Mouse (Mus musculus): ENCODE results near the gene Znrf4. TPM values are rescaled to one million over a fixed set of nuclear protein-coding genes. Genes with fewer than 3 reads are reported as not detected.

Gene Znrf4
- polyA plus RNA-seq, 1 experiment from 2014 or later: not detected

DNA sequence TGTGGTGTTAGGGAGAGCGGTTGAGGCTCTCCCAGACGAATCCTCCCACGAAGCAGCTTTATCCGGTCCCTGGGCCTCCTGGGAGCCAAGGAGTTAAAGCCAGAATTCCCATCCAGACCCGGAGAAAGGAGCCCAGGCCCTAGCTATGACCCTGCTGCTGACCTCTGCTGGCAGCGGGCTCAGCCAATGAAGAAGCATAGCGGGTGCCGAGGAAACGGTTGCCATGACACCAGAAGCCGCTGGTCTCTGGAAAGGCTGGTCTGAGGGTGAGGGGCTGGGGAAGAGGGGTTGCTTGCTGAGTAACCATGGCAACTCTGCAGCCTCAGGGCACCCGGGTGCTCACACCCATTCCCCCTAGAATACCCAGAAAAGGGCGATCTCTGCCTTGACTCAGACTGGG is 24.2 kb downstream of the Znrf4 start:
- ATAC-seq (replicated peaks; ENCODE audit: low FRiP score, low read depth): no peak
- Histone ChIP-seq H3K4me1 (replicated peaks; ENCODE audit: insufficient read depth, low read length) (no peaks in the 10 kb centered on the region), H3K4me3 (replicated peaks; ENCODE audit: low read depth, low read length) (no peak overlapping the region), H3K9me3 (replicated peaks; ENCODE audit: low read length) (no peaks in the 10 kb centered on the region), H3K27me3 (ENCODE audit: insufficient read depth, low read length) (no peaks in the 10 kb centered on the region), H3K27ac (no peak overlapping the region), H3K9ac (ENCODE audit: low read depth, low read length) (no peak overlapping the region), H3K36me3 (ENCODE audit: insufficient read depth, low read length) (no peaks in the 10 kb centered on the region), H3K4me2 (ENCODE audit: low read length) (no peak overlapping the region)
- no peak for TF ChIP-seq CTCF (IDR thresholded peaks at IDR 0.05; ENCODE audit: low read depth)
- DNase-seq (ENCODE audit: low spot score): no peak
- 10% methylated on average over 12 of the region's 12 CpGs for WGBS

DNA sequence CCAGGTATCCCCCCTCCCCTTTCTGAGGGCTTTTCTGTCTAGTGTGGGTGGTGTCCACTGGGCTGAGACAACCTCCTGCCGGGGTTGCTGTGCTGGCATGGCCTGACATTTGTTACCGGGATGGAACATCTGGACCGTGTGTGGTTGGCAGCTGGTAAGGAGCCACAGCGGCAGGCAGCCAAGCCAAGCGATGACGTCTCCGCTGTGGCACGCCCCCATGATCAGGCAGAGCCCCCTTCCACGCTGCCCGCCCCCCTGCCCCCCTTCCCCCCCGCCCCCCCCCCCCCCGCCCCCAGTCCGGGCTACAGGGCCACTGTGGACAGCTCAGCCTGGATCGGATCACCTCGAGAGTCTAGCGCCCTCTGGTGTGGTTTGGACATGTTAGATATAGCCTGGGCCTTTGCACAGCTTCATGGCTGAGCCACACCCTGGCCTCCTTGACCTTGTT is 24.8 kb downstream of the Znrf4 start:
- H3K9me3 ChIP-seq (replicated peaks; ENCODE audit: low read length): no peaks in the 10 kb centered on the region
- no peak overlapping the region for H3K9ac ChIP-seq (ENCODE audit: low read depth, low read length)
- no peaks in the 10 kb centered on the region for H3K4me1 ChIP-seq (replicated peaks; ENCODE audit: insufficient read depth, low read length)
- no peaks in the 10 kb centered on the region for H3K27me3 ChIP-seq (ENCODE audit: insufficient read depth, low read length)
- peak; percentile 76 for ATAC-seq (replicated peaks; ENCODE audit: low FRiP score, low read depth)
- under 1% methylated on average over 10 of the region's 16 CpGs for WGBS
- TF ChIP-seq CTCF (IDR thresholded peaks at IDR 0.05; ENCODE audit: low read depth): peak; percentile 54; the same call in 1 of the 2 replicates
- H3K4me2 ChIP-seq (ENCODE audit: low read length): no peak overlapping the region
- no peak overlapping the region for H3K27ac ChIP-seq
- peak; percentile 77 for DNase-seq (ENCODE audit: low spot score)
- H3K4me3 ChIP-seq (replicated peaks; ENCODE audit: low read depth, low read length): no peak overlapping the region
- H3K36me3 ChIP-seq (ENCODE audit: insufficient read depth, low read length): no peaks in the 10 kb centered on the region

- no peak overlapping the region for H3K4me3 ChIP-seq (replicated peaks; ENCODE audit: low read depth, low read length)
- no peaks in the 10 kb centered on the region for H3K4me1 ChIP-seq (replicated peaks; ENCODE audit: insufficient read depth, low read length)
- no peak for TF ChIP-seq CTCF (IDR thresholded peaks at IDR 0.05; ENCODE audit: low read depth)
- H3K9me3 ChIP-seq (replicated peaks; ENCODE audit: low read length): no peaks in the 10 kb centered on the region
- H3K4me2 ChIP-seq (ENCODE audit: low read length): no peak overlapping the region
- 90% methylated on average over 9 of the region's 9 CpGs for WGBS
- no peak overlapping the region for H3K9ac ChIP-seq (ENCODE audit: low read depth, low read length)
- ATAC-seq (replicated peaks; ENCODE audit: low FRiP score, low read depth) (no peak), DNase-seq (ENCODE audit: low spot score) (no peak)
- H3K36me3 ChIP-seq (ENCODE audit: insufficient read depth, low read length): no peaks in the 10 kb centered on the region
- H3K27me3 ChIP-seq (ENCODE audit: insufficient read depth, low read length): no peaks in the 10 kb centered on the region
- H3K27ac ChIP-seq: no peak overlapping the region
Observed at GRCm38 (mm10) chr17:56485926-56486325, 26.3 kb downstream of the Znrf4 start.

DNA sequence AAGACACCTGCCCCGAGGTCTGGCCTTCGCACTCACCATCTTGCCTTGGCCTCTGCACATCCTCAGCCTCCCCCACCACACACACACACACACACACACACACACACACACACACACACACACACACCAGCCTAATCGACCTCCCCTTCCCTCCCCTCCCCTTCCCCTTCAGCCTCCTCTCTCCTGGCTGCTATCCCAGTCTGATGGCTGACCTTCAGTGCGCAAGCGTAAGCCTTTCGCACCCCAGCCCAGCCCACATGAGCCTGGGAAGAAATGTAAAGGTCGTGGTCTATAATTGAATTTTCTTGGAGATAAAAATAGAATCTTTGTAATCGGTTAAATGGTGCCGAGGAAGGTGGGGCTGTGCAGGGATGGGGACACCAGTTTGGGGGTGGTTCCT is 27.1 kb downstream of the Znrf4 start:
- no peaks in the 10 kb centered on the region for H3K9me3 ChIP-seq (replicated peaks; ENCODE audit: low read length)
- no peak overlapping the region for H3K4me3 ChIP-seq (replicated peaks; ENCODE audit: low read depth, low read length)
- no peaks in the 10 kb centered on the region for H3K4me1 ChIP-seq (replicated peaks; ENCODE audit: insufficient read depth, low read length)
- H3K9ac ChIP-seq (ENCODE audit: low read depth, low read length): no peak overlapping the region
- WGBS: 61% methylated on average over 9 of the region's 9 CpGs
- H3K36me3 ChIP-seq (ENCODE audit: insufficient read depth, low read length): no peaks in the 10 kb centered on the region
- H3K27ac ChIP-seq: no peak overlapping the region
- no peak for TF ChIP-seq CTCF (IDR thresholded peaks at IDR 0.05; ENCODE audit: low read depth)
- H3K4me2 ChIP-seq (ENCODE audit: low read length): no peak overlapping the region
- no peak for DNase-seq (ENCODE audit: low spot score)
- no peak for ATAC-seq (replicated peaks; ENCODE audit: low FRiP score, low read depth)
- no peaks in the 10 kb centered on the region for H3K27me3 ChIP-seq (ENCODE audit: insufficient read depth, low read length)

- DNase-seq (ENCODE audit: low spot score) (no peak), ATAC-seq (replicated peaks; ENCODE audit: low FRiP score, low read depth) (no peak)
- H3K9me3 ChIP-seq (replicated peaks; ENCODE audit: low read length): no peaks in the 10 kb centered on the region
- no peak overlapping the region for H3K4me2 ChIP-seq (ENCODE audit: low read length)
- H3K27ac ChIP-seq: no peak overlapping the region
- no peaks in the 10 kb centered on the region for H3K36me3 ChIP-seq (ENCODE audit: insufficient read depth, low read length)
- no peaks in the 10 kb centered on the region for H3K4me1 ChIP-seq (replicated peaks; ENCODE audit: insufficient read depth, low read length)
- H3K27me3 ChIP-seq (ENCODE audit: insufficient read depth, low read length): no peaks in the 10 kb centered on the region
- no peak overlapping the region for H3K4me3 ChIP-seq (replicated peaks; ENCODE audit: low read depth, low read length)
- no peak overlapping the region for H3K9ac ChIP-seq (ENCODE audit: low read depth, low read length)
- no peak for TF ChIP-seq CTCF (IDR thresholded peaks at IDR 0.05; ENCODE audit: low read depth)
- WGBS: 71% methylated on average over 1 of the region's 1 CpGs
Observed at GRCm38 (mm10) chr17:56482671-56483070, 29.6 kb downstream of the Znrf4 start.

GRCm38 (mm10) chr17:56479358-56479757 is 32.9 kb downstream of the Znrf4 start:
- ATAC-seq (replicated peaks; ENCODE audit: low FRiP score, low read depth) (no peak), DNase-seq (ENCODE audit: low spot score) (peak; percentile 85)
- TF ChIP-seq CTCF (IDR thresholded peaks at IDR 0.05; ENCODE audit: low read depth): peak; percentile 95
- 12% methylated on average over 6 of the region's 6 CpGs for WGBS
- Histone ChIP-seq H3K9me3 (replicated peaks; ENCODE audit: low read length) (no peaks in the 10 kb centered on the region), H3K4me3 (replicated peaks; ENCODE audit: low read depth, low read length) (no peak overlapping the region), H3K9ac (ENCODE audit: low read depth, low read length) (no peak overlapping the region), H3K27me3 (ENCODE audit: insufficient read depth, low read length) (peaks cover 8% of the 10 kb centered on the region; the same call in 1 of the 2 replicates), H3K36me3 (ENCODE audit: insufficient read depth, low read length) (no peaks in the 10 kb centered on the region), H3K4me2 (ENCODE audit: low read length) (no peak overlapping the region), H3K27ac (0 out of 2 replicates have a peak overlapping the region, but pooled peaks have one; percentile 13), H3K4me1 (replicated peaks; ENCODE audit: insufficient read depth, low read length) (peaks cover 13% of the 10 kb centered on the region)

GRCm38 (mm10) chr17:56478191-56478611 is 34.0 kb downstream of the Znrf4 start:
- ATAC-seq (replicated peaks; ENCODE audit: low FRiP score, low read depth): 0 out of 2 replicates have a peak, but pooled peaks have one; percentile 8
- Histone ChIP-seq H3K9ac (ENCODE audit: low read depth, low read length) (no peak overlapping the region), H3K9me3 (replicated peaks; ENCODE audit: low read length) (no peaks in the 10 kb centered on the region), H3K27me3 (ENCODE audit: insufficient read depth, low read length) (peaks cover 12% of the 10 kb centered on the region; the same call in 1 of the 2 replicates), H3K27ac (no peak overlapping the region), H3K4me1 (replicated peaks; ENCODE audit: insufficient read depth, low read length) (peaks cover 25% of the 10 kb centered on the region), H3K36me3 (ENCODE audit: insufficient read depth, low read length) (no peaks in the 10 kb centered on the region), H3K4me2 (ENCODE audit: low read length) (no peak overlapping the region), H3K4me3 (replicated peaks; ENCODE audit: low read depth, low read length) (no peak overlapping the region)
- TF ChIP-seq CTCF (IDR thresholded peaks at IDR 0.05; ENCODE audit: low read depth): no peak
- peak; percentile 19 for DNase-seq (ENCODE audit: low spot score)
- WGBS: 68% methylated on average over 11 of the region's 11 CpGs

Measured in kidney, postnatal 0 days (tissue).